Mouse (Mus musculus) lung, adult 2 months (tissue): ENCODE results near the gene Rc3h1. TPM values are rescaled to one million over a fixed set of nuclear protein-coding genes. Genes with fewer than 3 reads are reported as not detected.
"Not testable (repeated sequence)": the region's sequence is repeated elsewhere in the genome, so short reads cannot be mapped to it uniquely, and the experiment has no call there.

Source experiments
- DNase-seq: peaks from one replicate; pipeline ENCODE4 v3.0.0; 2022
- H3K4me1 ChIP-seq: fragments of 200-500 bp; 2 replicates; pipeline ENCODE4 v1.6.1; 2011; ENCODE audit warnings: low read length; ENCODE audit not compliant: control insufficient read depth, insufficient read depth
- H3K4me3 ChIP-seq: fragments of 200-500 bp; replicated peaks from 2 replicates; pipeline ENCODE3; 2011; ENCODE audit warnings: low read depth, mild to moderate bottlenecking, control low read depth, low read length; ENCODE audit errors: extremely low read depth
- CTCF ChIP-seq: fragments of 200-500 bp; IDR thresholded peaks from 2 replicates; pipeline ENCODE4 v1.5.1; 2011; ENCODE audit warnings: mild to moderate bottlenecking, low read length, control low read depth; ENCODE audit not compliant: insufficient read depth
- POLR2A ChIP-seq: fragments of 200-500 bp; IDR thresholded peaks from 2 replicates; pipeline ENCODE4 v1.6.1; 2011; ENCODE audit warnings: low read depth, mild to moderate bottlenecking, control low read depth, low read length, borderline replicate concordance; ENCODE audit errors: extremely low read depth
- WGBS: fragments of 180-500 bp; shearing (Covaris S2); methylation state at CpG from one replicate; pipeline ENCODE4 v1.1.7; 2018; 5-methylcytosine and 5-hydroxymethylcytosine counted together
- polyA plus RNA-seq: library from polyadenylated mRNA; depleted of rRNA; stranded (reverse); fragments of >200 nt; gene quantifications from 2 replicates; pipeline ENCODE4 v1.2.3, GENCODE M21; 2012; rRNA removed

The Rc3h1 gene
- polyA plus RNA-seq, result 15.6 and 16.0 TPM in 2 replicates

GRCm38 (mm10) chr1:160906057-160906557 lies at the start of gene Rc3h1:
Rc3h1 (plus strand) TSS chr1:160906418.
- DNase-seq, result peak; percentile 100
- Histone ChIP-seq H3K4me1 (peaks cover 10% of the 10 kb centered on the region), H3K4me3 (peak within 1 kb of the TSS; percentile 85)
- WGBS, result under 1% methylated on average over 45 of the region's 45 CpGs
- peak; percentile 93 for TF ChIP-seq POLR2A
- TF ChIP-seq CTCF, result no peak

GRCm38 (mm10) chr1:160858132-160858531 lies 48.1 kb upstream of the Rc3h1 start:
- no peak for TF ChIP-seq CTCF
- no peak for TF ChIP-seq POLR2A
- WGBS, result 89% methylated on average over 3 of the region's 3 CpGs
- Histone ChIP-seq H3K4me1 (no peaks in the 10 kb centered on the region), H3K4me3 (no peak overlapping the region)
- no peak for DNase-seq

- not testable (repeated sequence) for H3K4me3 ChIP-seq, H3K4me1 ChIP-seq, DNase-seq
These were observed 46.3 kb upstream of the Rc3h1 start for GRCm38 (mm10) chr1:160859874-160860273.

- no peak overlapping the region for H3K4me3 ChIP-seq
- 81% methylated on average over 2 of the region's 2 CpGs for WGBS
- no peak for TF ChIP-seq CTCF
- TF ChIP-seq POLR2A, result no peak
- H3K4me1 ChIP-seq, result no peaks in the 10 kb centered on the region
- no peak for DNase-seq
These were observed 45.1 kb upstream of the Rc3h1 start for GRCm38 (mm10) chr1:160861142-160861541.

- H3K4me1 ChIP-seq, result no peaks in the 10 kb centered on the region
- H3K4me3 ChIP-seq, result no peak overlapping the region
- no peak for DNase-seq
- TF ChIP-seq CTCF (no peak), POLR2A (no peak)
- 89% methylated on average over 1 of the region's 1 CpGs for WGBS
These were observed 44.6 kb upstream of the Rc3h1 start for GRCm38 (mm10) chr1:160861632-160862031.

GRCm38 (mm10) chr1:160863027-160863426 lies 43.2 kb upstream of the Rc3h1 start:
- no peak overlapping the region for H3K4me3 ChIP-seq
- TF ChIP-seq CTCF (peak; percentile 8; the same call in 1 of the 2 replicates), POLR2A (no peak)

GRCm38 (mm10) chr1:160874757-160875156 lies 31.5 kb upstream of the Rc3h1 start:
- 71% methylated on average over 1 of the region's 1 CpGs for WGBS
- DNase-seq, result no peak
- no peak for TF ChIP-seq CTCF
- no peak for TF ChIP-seq POLR2A

More at GRCm38 (mm10) chr1:160863027-160863426, 43.2 kb upstream of the Rc3h1 start:
- WGBS, result 44% methylated on average over 4 of the region's 4 CpGs
- no peak for DNase-seq
- no peaks in the 10 kb centered on the region for H3K4me1 ChIP-seq

GRCm38 (mm10) chr1:160876968-160877367 lies 29.2 kb upstream of the Rc3h1 start:
- no peak overlapping the region for H3K4me3 ChIP-seq
- no peaks in the 10 kb centered on the region for H3K4me1 ChIP-seq
- TF ChIP-seq POLR2A, result no peak
- no peak for TF ChIP-seq CTCF
- 86% methylated on average over 4 of the region's 4 CpGs for WGBS
- no peak for DNase-seq

More at GRCm38 (mm10) chr1:160874757-160875156, 31.5 kb upstream of the Rc3h1 start:
- Histone ChIP-seq H3K4me1 (no peaks in the 10 kb centered on the region), H3K4me3 (no peak overlapping the region)

- WGBS, result 43% methylated on average over 4 of the region's 4 CpGs
- H3K4me3 ChIP-seq, result no peak overlapping the region
- DNase-seq, result no peak
- no peaks in the 10 kb centered on the region for H3K4me1 ChIP-seq
- TF ChIP-seq POLR2A, result no peak
- no peak for TF ChIP-seq CTCF
These were observed 27.7 kb upstream of the Rc3h1 start for GRCm38 (mm10) chr1:160878485-160878884.

- H3K4me1 ChIP-seq, DNase-seq, H3K4me3 ChIP-seq: not testable (repeated sequence)
- 50% methylated on average over 1 of the region's 1 CpGs for WGBS
These were observed 24.8 kb upstream of the Rc3h1 start for GRCm38 (mm10) chr1:160881378-160881777.

- DNase-seq, result no peak
- 65% methylated on average over 3 of the region's 3 CpGs for WGBS
- TF ChIP-seq CTCF (no peak), POLR2A (no peak)
- H3K4me1 ChIP-seq, result no peaks in the 10 kb centered on the region
- H3K4me3 ChIP-seq, result no peak overlapping the region
These were observed 24.2 kb upstream of the Rc3h1 start for GRCm38 (mm10) chr1:160881968-160882367.
